Mouse (Mus musculus): ENCODE results near the gene Eif3l. TPM values are rescaled to one million over a fixed set of nuclear protein-coding genes. Genes with fewer than 3 reads are reported as not detected.

Eif3l gene
- 169 and 183 TPM in 2 replicates for polyA plus RNA-seq (2014; fragmentation: Nextera tagmentation; extraction: Ambion mirVana)

DNA sequence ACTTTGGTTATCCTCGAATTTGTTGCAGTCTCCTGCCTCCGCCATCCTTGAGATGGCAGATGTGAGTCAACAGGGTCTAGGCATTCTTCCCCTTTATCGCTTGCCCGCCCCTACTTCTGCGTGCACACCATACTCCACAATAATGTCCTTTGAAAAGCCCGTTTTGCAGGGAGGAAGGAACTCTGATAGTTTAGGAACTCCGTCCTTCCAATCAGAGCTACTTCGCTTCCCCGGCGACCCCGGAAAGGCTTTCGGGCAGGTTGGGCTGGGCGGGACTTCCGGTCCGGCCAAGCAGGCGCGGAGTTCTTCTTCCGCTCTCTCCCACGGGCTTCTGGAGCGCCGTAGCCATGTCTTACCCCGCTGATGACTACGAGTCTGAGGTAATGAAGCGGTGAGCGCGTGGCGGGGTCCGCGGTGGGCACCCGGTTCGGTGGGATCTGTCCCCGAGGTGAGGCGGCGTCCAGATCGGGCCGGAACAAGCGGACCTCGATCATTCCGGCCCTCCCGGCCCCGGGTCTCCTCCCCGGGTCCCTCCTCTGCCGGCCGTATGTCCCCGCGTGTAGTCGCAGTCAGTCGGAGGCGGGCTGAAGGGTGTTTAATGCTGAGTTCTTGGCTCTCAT lies at the start of gene Eif3l:
Eif3l (plus strand) TSS at position 267 of the 620 bp plus-strand sequence.
- peaks cover 17% of the 10 kb centered on the region; the same call in 1 of the 2 replicates for H3K4me1 ChIP-seq (ENCODE audit: control insufficient read depth, insufficient read depth, low read length)
- WGBS = under 1% methylated on average over 45 of the region's 49 CpGs
- H3K27ac ChIP-seq (ENCODE audit: low read depth, low read length) = peak within 1 kb of the TSS; percentile 64
- H3K36me3 ChIP-seq (ENCODE audit: control insufficient read depth, insufficient read depth, low read length) = peaks cover 19% of the 10 kb centered on the region
- H3K27me3 ChIP-seq (ENCODE audit: control insufficient read depth, insufficient read depth, low read length) = no peaks in the 10 kb centered on the region
- peak; percentile 86 for ATAC-seq (ENCODE audit: low read depth)
- H3K9ac ChIP-seq (replicated peaks; ENCODE audit: low read depth, low read length) = peak within 1 kb of the TSS; percentile 80
- H3K9me3 ChIP-seq (ENCODE audit: control insufficient read depth, low read length) = no peaks in the 10 kb centered on the region
- H3K4me2 ChIP-seq (ENCODE audit: low read depth, low read length) = peak within 1 kb of the TSS; percentile 80
- peak within 1 kb of the TSS; percentile 83 for H3K4me3 ChIP-seq (ENCODE audit: low read depth, low read length)

DNA sequence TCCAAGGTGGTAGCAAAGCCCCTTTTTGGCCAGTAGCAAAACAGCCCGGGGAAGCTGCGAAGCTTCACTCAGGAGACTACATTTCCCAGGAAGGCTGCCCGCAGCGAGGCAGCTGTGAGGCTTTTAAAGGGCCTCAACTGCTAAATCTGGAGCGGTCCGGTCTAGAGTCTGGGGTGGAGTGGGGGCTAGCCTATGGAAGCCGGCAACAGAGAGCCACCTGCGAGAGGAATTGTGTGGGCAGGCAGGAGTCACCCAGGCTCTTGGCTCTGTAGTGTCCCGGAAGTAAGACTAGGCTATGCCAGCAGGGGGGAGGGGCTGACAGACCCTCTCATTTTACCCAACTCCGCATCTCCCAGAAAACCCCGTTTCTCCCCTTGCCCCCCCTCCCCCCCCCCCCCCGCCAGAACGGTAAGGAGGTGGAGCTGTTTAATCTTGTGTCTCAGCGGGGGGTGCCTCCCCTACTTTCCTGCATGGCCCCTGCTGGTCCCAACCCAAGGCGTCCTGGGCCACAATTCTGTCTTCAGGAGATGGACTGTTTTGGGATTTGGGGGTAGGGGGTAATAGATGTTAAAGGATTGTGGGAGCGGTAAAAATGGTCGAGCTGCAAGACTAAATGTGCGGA lies 49.2 kb upstream of the Eif3l start:
- H3K27ac ChIP-seq (ENCODE audit: low read depth, low read length) = no peak overlapping the region
- H3K36me3 ChIP-seq (ENCODE audit: control insufficient read depth, insufficient read depth, low read length) = no peaks in the 10 kb centered on the region
- ATAC-seq (ENCODE audit: low read depth) = no peak
- H3K4me2 ChIP-seq (ENCODE audit: low read depth, low read length) = peak overlapping the region; percentile 41
- H3K27me3 ChIP-seq (ENCODE audit: control insufficient read depth, insufficient read depth, low read length) = no peaks in the 10 kb centered on the region
- 11% methylated on average over 16 of the region's 18 CpGs for WGBS
- H3K9me3 ChIP-seq (ENCODE audit: control insufficient read depth, low read length) = no peaks in the 10 kb centered on the region
- H3K4me3 ChIP-seq (ENCODE audit: low read depth, low read length) = no peak overlapping the region
- H3K4me1 ChIP-seq (ENCODE audit: control insufficient read depth, insufficient read depth, low read length) = peaks cover 23% of the 10 kb centered on the region
- no peak overlapping the region for H3K9ac ChIP-seq (replicated peaks; ENCODE audit: low read depth, low read length)

DNA sequence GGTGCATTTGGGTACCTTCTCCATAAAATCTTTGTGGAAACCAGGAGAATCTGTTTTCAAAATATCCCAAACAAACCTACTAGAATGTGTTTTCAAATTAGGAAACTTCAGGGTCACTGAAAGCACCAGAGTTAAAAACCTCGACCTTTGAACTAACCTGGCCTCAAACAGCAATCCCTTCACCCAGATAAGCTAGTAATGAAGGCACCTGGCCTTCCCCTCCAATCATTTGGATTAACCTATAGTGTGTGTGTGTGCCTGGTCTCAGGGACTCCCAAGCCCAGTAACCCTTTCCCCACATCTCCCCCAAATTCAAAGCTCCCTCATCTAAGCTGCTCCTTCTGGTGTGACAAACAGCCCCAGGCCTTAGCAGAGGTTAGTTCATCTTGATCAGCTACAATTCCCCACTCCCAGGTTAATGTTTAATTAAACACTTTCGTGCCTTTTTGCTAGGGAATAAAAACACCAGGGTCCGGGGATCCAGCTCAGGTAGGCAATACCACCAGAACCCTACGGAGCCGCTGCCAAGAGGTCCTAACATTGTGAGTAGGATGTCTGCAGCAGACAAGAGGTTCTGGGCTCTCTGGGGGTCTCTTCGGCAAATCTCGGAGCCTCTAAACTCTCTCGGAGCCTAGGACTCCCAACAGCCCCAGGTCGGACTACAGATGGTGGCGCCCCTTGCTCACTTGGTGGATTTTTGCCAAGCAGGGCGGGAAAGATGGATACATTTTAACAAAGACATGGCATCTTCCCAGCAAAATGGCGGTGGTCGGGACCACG lies 48.3 kb upstream of the Eif3l start:
- H3K27me3 ChIP-seq (ENCODE audit: control insufficient read depth, insufficient read depth, low read length) = no peaks in the 10 kb centered on the region
- H3K9me3 ChIP-seq (ENCODE audit: control insufficient read depth, low read length) = no peaks in the 10 kb centered on the region
- H3K27ac ChIP-seq (ENCODE audit: low read depth, low read length) = 0 out of 2 replicates have a peak overlapping the region, but pooled peaks have one; percentile 97
- H3K36me3 ChIP-seq (ENCODE audit: control insufficient read depth, insufficient read depth, low read length) = no peaks in the 10 kb centered on the region
- H3K4me2 ChIP-seq (ENCODE audit: low read depth, low read length) = peak overlapping the region; percentile 99
- peak overlapping the region; percentile 99 for H3K9ac ChIP-seq (replicated peaks; ENCODE audit: low read depth, low read length)
- WGBS = 36% methylated on average over 14 of the region's 14 CpGs
- ATAC-seq (ENCODE audit: low read depth) = no peak
- H3K4me3 ChIP-seq (ENCODE audit: low read depth, low read length) = no peak overlapping the region; the same call in 1 of the 2 replicates
- H3K4me1 ChIP-seq (ENCODE audit: control insufficient read depth, insufficient read depth, low read length) = peaks cover 28% of the 10 kb centered on the region

DNA sequence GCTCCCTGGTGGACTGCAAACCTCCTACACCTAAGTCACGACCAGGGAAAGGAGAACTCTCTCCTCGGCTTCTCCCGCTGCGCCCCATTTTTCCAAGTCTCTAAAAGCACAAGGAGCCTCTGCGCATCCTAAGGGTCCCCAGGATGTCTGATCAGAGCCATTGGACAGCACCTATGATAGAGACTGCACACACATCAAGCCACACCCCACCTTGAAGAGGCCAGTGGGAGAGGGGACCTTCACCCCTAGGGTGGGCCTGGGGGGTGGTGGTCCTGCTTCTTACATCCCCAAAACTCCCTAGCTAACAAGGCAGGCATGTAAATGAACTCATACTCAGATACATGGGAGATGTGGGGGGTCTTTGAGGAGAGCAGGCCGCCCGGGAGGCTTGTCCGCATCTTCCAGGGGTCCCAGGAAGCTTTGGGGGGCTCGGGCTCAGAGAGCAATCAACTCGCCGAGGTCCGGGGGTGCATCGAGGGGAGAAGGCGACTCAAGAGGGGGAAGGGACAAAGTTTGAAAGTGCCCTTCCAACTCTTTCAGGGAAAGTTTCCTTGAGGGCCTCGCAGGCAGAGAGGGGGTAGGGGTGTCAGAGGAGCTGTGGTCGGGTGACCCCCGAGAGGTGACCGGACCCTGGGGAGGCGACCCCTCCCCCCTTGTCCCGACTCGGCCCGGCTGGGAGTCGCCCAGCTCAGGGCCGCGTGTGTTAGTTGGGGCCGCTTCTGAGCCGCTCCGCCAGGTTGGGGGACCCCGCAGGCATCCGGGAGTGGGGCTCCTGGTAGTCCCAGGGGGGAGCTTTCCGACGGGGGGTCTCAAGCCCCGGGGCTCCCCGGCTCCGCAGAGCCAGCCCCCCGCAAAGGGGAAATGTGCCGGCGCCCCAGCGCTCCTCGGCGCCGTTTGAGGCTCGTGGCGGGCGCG lies 47.4 kb upstream of the Eif3l start:
- H3K4me1 ChIP-seq (ENCODE audit: control insufficient read depth, insufficient read depth, low read length) = peaks cover 28% of the 10 kb centered on the region
- H3K27ac ChIP-seq (ENCODE audit: low read depth, low read length) = peak overlapping the region; percentile 97
- no peaks in the 10 kb centered on the region for H3K36me3 ChIP-seq (ENCODE audit: control insufficient read depth, insufficient read depth, low read length)
- peak overlapping the region; percentile 99 for H3K9ac ChIP-seq (replicated peaks; ENCODE audit: low read depth, low read length)
- ATAC-seq (ENCODE audit: low read depth) = no peak
- H3K9me3 ChIP-seq (ENCODE audit: control insufficient read depth, low read length) = no peaks in the 10 kb centered on the region
- peak overlapping the region; percentile 75 for H3K4me3 ChIP-seq (ENCODE audit: low read depth, low read length)
- 7% methylated on average over 40 of the region's 46 CpGs for WGBS
- H3K4me2 ChIP-seq (ENCODE audit: low read depth, low read length) = peak overlapping the region; percentile 99
- H3K27me3 ChIP-seq (ENCODE audit: control insufficient read depth, insufficient read depth, low read length) = no peaks in the 10 kb centered on the region

DNA sequence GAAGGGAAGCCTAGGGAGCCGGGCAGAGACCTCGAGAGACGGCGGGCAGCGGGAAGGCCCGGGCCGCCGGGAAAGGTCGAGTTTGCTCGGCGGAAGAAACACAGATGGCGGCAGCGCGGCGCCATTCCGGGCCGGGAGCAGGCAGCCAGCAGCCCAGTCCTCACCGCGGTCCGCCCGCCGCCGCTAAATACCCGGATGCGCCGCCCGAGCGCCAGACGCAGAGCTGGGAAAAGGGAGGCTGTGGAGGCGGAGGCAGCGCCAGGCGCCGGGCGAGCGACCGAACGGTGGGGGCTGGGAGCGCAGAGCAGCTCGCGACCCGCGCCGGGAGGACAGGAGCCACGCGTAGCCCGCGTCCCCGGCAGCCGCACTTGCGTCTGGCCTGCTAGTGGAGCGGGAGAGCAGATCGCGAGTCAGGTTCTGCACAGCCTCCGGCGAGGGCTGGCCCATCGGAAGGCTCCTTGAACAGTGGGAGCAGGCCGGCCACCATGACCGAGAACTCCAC lies 46.7 kb upstream of the Eif3l start, which contains the start of gene H1f0:
H1f0 (plus strand) TSS at position 214 of the 502 bp plus-strand sequence.
- H3K4me1 ChIP-seq (ENCODE audit: control insufficient read depth, insufficient read depth, low read length) = peaks cover 28% of the 10 kb centered on the region
- WGBS = under 1% methylated on average over 53 of the region's 58 CpGs
- ATAC-seq (ENCODE audit: low read depth) = peak; percentile 88

DNA sequence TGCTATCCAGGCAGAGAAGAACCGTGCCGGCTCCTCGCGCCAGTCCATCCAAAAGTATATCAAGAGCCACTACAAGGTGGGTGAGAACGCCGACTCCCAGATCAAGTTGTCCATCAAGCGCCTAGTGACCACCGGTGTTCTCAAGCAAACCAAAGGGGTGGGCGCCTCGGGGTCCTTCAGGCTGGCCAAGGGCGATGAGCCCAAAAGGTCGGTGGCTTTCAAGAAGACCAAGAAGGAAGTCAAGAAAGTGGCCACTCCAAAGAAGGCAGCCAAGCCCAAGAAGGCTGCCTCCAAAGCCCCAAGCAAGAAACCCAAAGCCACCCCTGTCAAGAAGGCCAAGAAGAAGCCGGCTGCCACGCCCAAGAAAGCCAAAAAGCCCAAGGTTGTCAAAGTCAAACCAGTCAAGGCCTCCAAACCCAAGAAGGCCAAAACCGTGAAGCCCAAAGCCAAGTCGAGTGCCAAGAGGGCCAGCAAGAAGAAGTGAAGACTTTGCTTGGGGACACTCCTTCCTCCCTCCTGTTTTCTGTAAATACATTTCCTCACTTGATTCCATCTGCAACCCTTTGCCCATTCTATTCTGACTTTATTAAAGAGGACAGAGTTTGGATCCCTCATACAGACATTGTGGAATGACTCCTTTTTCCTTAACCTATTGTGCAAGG lies 46.0 kb upstream of the Eif3l start:
- no peak for ATAC-seq (ENCODE audit: low read depth)
- Histone ChIP-seq H3K36me3 (ENCODE audit: control insufficient read depth, insufficient read depth, low read length) (no peaks in the 10 kb centered on the region), H3K9me3 (ENCODE audit: control insufficient read depth, low read length) (no peaks in the 10 kb centered on the region), H3K4me3 (ENCODE audit: low read depth, low read length) (peak overlapping the region; percentile 75), H3K9ac (replicated peaks; ENCODE audit: low read depth, low read length) (peak overlapping the region; percentile 99), H3K27ac (ENCODE audit: low read depth, low read length) (peak overlapping the region; percentile 97), H3K4me2 (ENCODE audit: low read depth, low read length) (peak overlapping the region; percentile 99), H3K4me1 (ENCODE audit: control insufficient read depth, insufficient read depth, low read length) (peaks cover 28% of the 10 kb centered on the region), H3K27me3 (ENCODE audit: control insufficient read depth, insufficient read depth, low read length) (no peaks in the 10 kb centered on the region)
- WGBS = 19% methylated on average over 16 of the region's 16 CpGs

More for the DNA sequence above, 46.7 kb upstream of the Eif3l start, which contains the start of gene H1f0:
- no peaks in the 10 kb centered on the region for H3K36me3 ChIP-seq (ENCODE audit: control insufficient read depth, insufficient read depth, low read length)
- no peaks in the 10 kb centered on the region for H3K27me3 ChIP-seq (ENCODE audit: control insufficient read depth, insufficient read depth, low read length)
- H3K4me3 ChIP-seq (ENCODE audit: low read depth, low read length) = peak within 1 kb of the TSS; percentile 75
- peak within 1 kb of the TSS; percentile 97 for H3K27ac ChIP-seq (ENCODE audit: low read depth, low read length)
- peak within 1 kb of the TSS; percentile 99 for H3K4me2 ChIP-seq (ENCODE audit: low read depth, low read length)
- H3K9ac ChIP-seq (replicated peaks; ENCODE audit: low read depth, low read length) = peak within 1 kb of the TSS; percentile 99
- no peaks in the 10 kb centered on the region for H3K9me3 ChIP-seq (ENCODE audit: control insufficient read depth, low read length)

DNA sequence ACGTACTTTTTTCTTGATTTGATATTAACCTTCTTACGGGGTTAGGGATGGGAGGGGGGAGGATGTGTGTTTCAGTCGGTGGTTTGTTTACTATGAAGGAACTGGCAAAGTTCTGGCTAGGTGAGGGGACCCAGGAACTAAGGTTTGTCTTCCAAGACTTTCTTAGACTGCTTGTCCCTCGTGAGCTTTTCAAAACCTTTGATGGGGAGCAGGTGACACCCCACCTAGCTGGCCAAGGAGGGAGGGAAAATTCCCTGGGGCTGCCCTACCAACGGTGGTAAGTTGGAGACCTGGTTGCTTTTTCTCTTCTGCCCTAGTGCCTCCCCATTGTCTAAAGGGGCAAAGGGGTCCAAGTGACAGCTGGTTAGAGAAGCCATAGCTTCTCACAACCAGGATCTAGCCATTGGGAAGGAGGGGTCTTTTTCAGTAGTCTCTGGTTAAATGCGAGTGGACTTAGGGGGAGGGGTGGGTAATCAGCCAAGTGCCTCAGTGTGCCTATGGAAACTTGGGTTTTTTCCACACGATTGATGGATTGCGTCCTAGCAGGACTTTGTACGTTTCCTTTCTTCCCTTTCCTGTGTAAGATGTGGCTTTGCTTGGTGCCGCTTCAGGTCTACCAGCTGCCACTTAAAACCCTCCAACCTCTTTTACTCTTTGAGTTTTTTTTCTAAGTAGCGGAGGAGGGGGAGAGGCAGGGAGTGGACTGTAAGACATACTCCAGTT lies 45.3 kb upstream of the Eif3l start:
- Histone ChIP-seq H3K9me3 (ENCODE audit: control insufficient read depth, low read length) (no peaks in the 10 kb centered on the region), H3K9ac (replicated peaks; ENCODE audit: low read depth, low read length) (peak overlapping the region; percentile 99), H3K27ac (ENCODE audit: low read depth, low read length) (peak overlapping the region; percentile 53; the same call in 1 of the 2 replicates), H3K27me3 (ENCODE audit: control insufficient read depth, insufficient read depth, low read length) (no peaks in the 10 kb centered on the region), H3K4me3 (ENCODE audit: low read depth, low read length) (peak overlapping the region; percentile 75), H3K4me1 (ENCODE audit: control insufficient read depth, insufficient read depth, low read length) (peaks cover 28% of the 10 kb centered on the region), H3K36me3 (ENCODE audit: control insufficient read depth, insufficient read depth, low read length) (no peaks in the 10 kb centered on the region), H3K4me2 (ENCODE audit: low read depth, low read length) (peak overlapping the region; percentile 99)
- WGBS = 5% methylated on average over 11 of the region's 11 CpGs
- ATAC-seq (ENCODE audit: low read depth) = no peak
